Mouse (Mus musculus) heart, embryonic 11.5 days (tissue): ENCODE measurements at regions not wholly inside any gene's neighbourhood (a gene's known extent, or its start where the extent isn't known, plus 50 kb on each side); places are given as distances from the start of the nearest gene placed in this dataset.
"Not testable (repeated sequence)": the region's sequence is repeated elsewhere in the genome, so short reads cannot be mapped to it uniquely, and the experiment has no call there.

Experiments
- ATAC-seq: fragments of 200-750 bp; cut with Nextera tagmentation; replicated peaks from 2 replicates; pipeline ENCODE4 v1.8.0; 2017; ENCODE audit warnings: moderate library complexity; ENCODE audit not compliant: insufficient number of reproducible peaks, low FRiP score, low TSS enrichment
- H3K27ac ChIP-seq: fragments of 300-500 bp; sonication (generic); 2 replicates; pipeline ENCODE4 v1.5.1; 2014; ENCODE audit warnings: mild to moderate bottlenecking, low read depth, low read length
- H3K27me3 ChIP-seq: fragments of 300-500 bp; sonication (generic); 2 replicates; pipeline ENCODE4 v1.6.1; 2014; ENCODE audit warnings: mild to moderate bottlenecking, low read length, mixed read lengths; ENCODE audit not compliant: control insufficient read depth, insufficient read depth
- H3K36me3 ChIP-seq: fragments of 300-500 bp; sonication (generic); 2 replicates; pipeline ENCODE4 v1.6.1; 2014; ENCODE audit warnings: mild to moderate bottlenecking, low read length, moderate library complexity, mixed read lengths; ENCODE audit not compliant: control insufficient read depth, insufficient read depth
- H3K4me1 ChIP-seq: fragments of 300-500 bp; sonication (generic); 2 replicates; pipeline ENCODE4 v1.6.1; 2014; ENCODE audit warnings: low read length; ENCODE audit not compliant: control insufficient read depth, insufficient read depth
- H3K4me2 ChIP-seq: fragments of 300-500 bp; sonication (generic); 2 replicates; pipeline ENCODE4 v1.6.1; 2014; ENCODE audit warnings: mild to moderate bottlenecking, moderate library complexity
- H3K4me3 ChIP-seq: fragments of 300-500 bp; sonication (generic); 2 replicates; pipeline ENCODE4 v1.5.1; 2014; ENCODE audit warnings: low read depth, low read length
- H3K9ac ChIP-seq: fragments of 300-500 bp; sonication (generic); 2 replicates; pipeline ENCODE4 v1.6.1; 2014; ENCODE audit warnings: mild to moderate bottlenecking, low read depth, low read length, moderate library complexity
- H3K9me3 ChIP-seq: fragments of 300-500 bp; sonication (generic); replicated peaks from 2 replicates; pipeline ENCODE4 v1.6.1; 2016; ENCODE audit warnings: low read length; ENCODE audit not compliant: control insufficient read depth
- WGBS: fragments of 180-500 bp; shearing (Covaris S2); extraction: QIAGEN DNeasy Blood & Tissue Kit; methylation state at CpG from one replicate; pipeline ENCODE4 v1.1.7; 2014; ENCODE audit not compliant: insufficient replicate concordance; 5-methylcytosine and 5-hydroxymethylcytosine counted together

GRCm38 (mm10) chr17:13465822-13466221, 111.5 kb downstream of the Tcp10c start:
- not testable (repeated sequence) for H3K4me2 ChIP-seq, H3K9ac ChIP-seq, H3K4me3 ChIP-seq, ATAC-seq, H3K9me3 ChIP-seq, H3K27me3 ChIP-seq, H3K27ac ChIP-seq, H3K36me3 ChIP-seq, H3K4me1 ChIP-seq
- 24% methylated on average over 4 of the region's 5 CpGs for WGBS

- WGBS = 81% methylated on average over 8 of the region's 8 CpGs
- not testable (repeated sequence) for H3K36me3 ChIP-seq, ATAC-seq, H3K9me3 ChIP-seq, H3K4me1 ChIP-seq, H3K9ac ChIP-seq, H3K27ac ChIP-seq, H3K4me2 ChIP-seq, H3K27me3 ChIP-seq, H3K4me3 ChIP-seq
Measured at GRCm38 (mm10) chr17:13469867-13470380, 115.6 kb downstream of the Tcp10c start.

- 14% methylated on average over 7 of the region's 7 CpGs for WGBS
- Histone ChIP-seq H3K4me3 (no peak overlapping the region), H3K9me3 (no peaks in the 10 kb centered on the region), H3K36me3 (no peaks in the 10 kb centered on the region), H3K4me2 (no peak overlapping the region), H3K27me3 (no peaks in the 10 kb centered on the region), H3K27ac (no peak overlapping the region), H3K9ac (no peak overlapping the region), H3K4me1 (peaks cover 3% of the 10 kb centered on the region; the same call in 1 of the 2 replicates)
- ATAC-seq = no peak
Measured at GRCm38 (mm10) chr17:13472460-13473062, 118.2 kb downstream of the Tcp10c start.

GRCm38 (mm10) chr17:13474310-13475094, 120.1 kb downstream of the Tcp10c start:
- no peak overlapping the region for H3K9ac ChIP-seq
- H3K4me1 ChIP-seq = peaks cover 11% of the 10 kb centered on the region
- H3K27ac ChIP-seq = no peak overlapping the region
- no peaks in the 10 kb centered on the region for H3K9me3 ChIP-seq
- no peak overlapping the region; the same call in 1 of the 2 replicates for H3K4me2 ChIP-seq
- ATAC-seq = no peak
- WGBS = 65% methylated on average over 14 of the region's 14 CpGs
- no peaks in the 10 kb centered on the region for H3K36me3 ChIP-seq
- H3K27me3 ChIP-seq = no peaks in the 10 kb centered on the region
- H3K4me3 ChIP-seq = no peak overlapping the region

GRCm38 (mm10) chr17:13478866-13479571, 124.6 kb downstream of the Tcp10c start:
- ATAC-seq = no peak
- Histone ChIP-seq H3K9ac (no peak overlapping the region), H3K9me3 (no peaks in the 10 kb centered on the region), H3K4me1 (peaks cover 24% of the 10 kb centered on the region), H3K4me3 (no peak overlapping the region), H3K36me3 (no peaks in the 10 kb centered on the region), H3K27ac (peak overlapping the region; percentile 24; the same call in 1 of the 2 replicates), H3K27me3 (no peaks in the 10 kb centered on the region), H3K4me2 (no peak overlapping the region)
- 36% methylated on average over 5 of the region's 5 CpGs for WGBS

- Histone ChIP-seq H3K4me2 (no peak overlapping the region), H3K4me3 (no peak overlapping the region), H3K4me1 (peaks cover 21% of the 10 kb centered on the region), H3K27ac (no peak overlapping the region; the same call in 1 of the 2 replicates), H3K36me3 (no peaks in the 10 kb centered on the region), H3K9me3 (no peaks in the 10 kb centered on the region), H3K27me3 (no peaks in the 10 kb centered on the region), H3K9ac (no peak overlapping the region)
- 37% methylated on average over 11 of the region's 12 CpGs for WGBS
- no peak for ATAC-seq
Measured at GRCm38 (mm10) chr17:13479572-13480063, 125.2 kb downstream of the Tcp10c start.

DNA sequence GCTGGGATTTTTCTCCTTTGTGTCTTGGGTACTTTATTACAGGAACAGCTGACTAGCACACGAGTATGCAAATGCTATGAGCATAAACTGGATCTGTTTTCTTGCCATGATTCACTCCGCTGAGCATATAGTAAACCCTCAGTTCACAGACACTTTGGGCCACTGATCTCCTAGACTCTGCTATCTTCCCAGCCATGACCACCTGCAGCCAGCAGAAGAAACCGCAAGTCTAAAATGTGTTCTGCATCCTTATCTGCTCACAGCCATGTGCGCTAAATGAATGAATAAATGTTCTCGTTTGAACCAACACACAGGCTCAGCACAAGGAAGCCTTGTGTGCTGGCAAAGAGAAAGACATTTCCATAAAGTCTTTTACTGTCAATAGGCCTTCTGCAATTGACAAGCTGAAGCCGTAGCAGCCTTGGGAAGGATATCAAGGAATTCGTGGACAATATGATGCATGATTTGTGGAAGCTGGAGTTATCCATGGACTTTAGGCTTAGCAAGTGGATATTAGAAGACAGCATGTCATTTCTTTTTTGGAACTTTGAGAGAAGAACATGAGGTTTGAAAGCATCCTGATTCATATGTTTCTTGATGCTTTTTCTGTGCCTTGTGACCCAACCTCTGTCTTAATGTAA, 127.2 kb downstream of the Tcp10c start:
- H3K4me2 ChIP-seq = no peak overlapping the region
- peaks cover 21% of the 10 kb centered on the region for H3K4me1 ChIP-seq
- no peaks in the 10 kb centered on the region for H3K9me3 ChIP-seq
- no peak for ATAC-seq
- 76% methylated on average over 7 of the region's 7 CpGs for WGBS
- no peaks in the 10 kb centered on the region for H3K27me3 ChIP-seq
- no peak overlapping the region for H3K4me3 ChIP-seq
- H3K36me3 ChIP-seq = no peaks in the 10 kb centered on the region
- no peak overlapping the region for H3K27ac ChIP-seq
- no peak overlapping the region for H3K9ac ChIP-seq

DNA sequence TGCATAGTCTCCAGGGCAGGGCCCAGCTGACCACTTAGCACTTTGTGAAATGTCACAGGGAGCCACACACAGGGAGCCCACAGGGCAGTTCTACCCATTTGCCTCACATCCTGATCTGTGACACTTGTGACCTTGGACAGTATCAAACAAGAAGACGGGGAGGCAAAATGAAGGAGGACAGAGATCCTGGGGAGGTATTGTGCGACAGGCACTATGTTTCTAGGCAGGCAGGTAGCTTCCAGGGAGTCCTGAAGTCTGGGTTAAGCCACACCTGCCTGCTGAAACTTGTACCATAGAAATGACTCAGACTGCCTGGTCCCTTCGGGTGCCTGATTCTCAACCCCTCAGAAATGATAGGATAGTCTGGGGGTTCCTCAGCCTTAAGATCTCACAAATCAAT, 127.8 kb downstream of the Tcp10c start:
- Histone ChIP-seq H3K27me3 (no peaks in the 10 kb centered on the region), H3K36me3 (no peaks in the 10 kb centered on the region), H3K4me1 (peaks cover 21% of the 10 kb centered on the region), H3K9ac (no peak overlapping the region), H3K4me2 (no peak overlapping the region), H3K27ac (no peak overlapping the region), H3K9me3 (no peaks in the 10 kb centered on the region), H3K4me3 (no peak overlapping the region)
- ATAC-seq = no peak
- WGBS = 77% methylated on average over 3 of the region's 3 CpGs
